Mouse (Mus musculus) stomach, embryonic 16.5 days (tissue): ENCODE measurements at regions not wholly inside any gene's neighbourhood (a gene's known extent, or its start where the extent isn't known, plus 50 kb on each side); places are given as distances from the start of the nearest gene placed in this dataset.
A peak's percentile ranks its signal among the peaks of the same experiment; 100 is the strongest.

Source experiments
- ATAC-seq: fragments of 200-750 bp; cut with Nextera tagmentation; 2 replicates; pipeline ENCODE4 v1.8.0; 2017; ENCODE audit warnings: moderate number of reproducible peaks, moderate TSS enrichment; ENCODE audit not compliant: insufficient read depth, low FRiP score
- H3K27ac ChIP-seq: fragments of 300-500 bp; sonication (generic); 2 replicates; pipeline ENCODE4 v1.5.1; 2014; ENCODE audit warnings: low read length
- H3K27me3 ChIP-seq: fragments of 300-500 bp; sonication (generic); 2 replicates; pipeline ENCODE4 v1.6.1; 2014; ENCODE audit warnings: low read length, control low read depth, mixed read lengths; ENCODE audit not compliant: control insufficient read depth, insufficient read depth
- H3K36me3 ChIP-seq: fragments of 300-500 bp; sonication (generic); 2 replicates; pipeline ENCODE4 v1.6.1; 2014; ENCODE audit warnings: low read length; ENCODE audit not compliant: control insufficient read depth, insufficient read depth
- H3K4me1 ChIP-seq: fragments of 300-500 bp; sonication (generic); 2 replicates; pipeline ENCODE4 v1.6.1; 2014; ENCODE audit warnings: low read length, control low read depth, mixed read lengths; ENCODE audit not compliant: control insufficient read depth, insufficient read depth
- H3K4me2 ChIP-seq: fragments of 300-500 bp; sonication (generic); 2 replicates; pipeline ENCODE4 v1.6.1; 2014; ENCODE audit warnings: low read depth, low read length, mixed read lengths
- H3K4me3 ChIP-seq: fragments of 300-500 bp; sonication (generic); replicated peaks from 2 replicates; pipeline ENCODE4 v1.5.1; 2014; ENCODE audit warnings: mild to moderate bottlenecking, low read length
- H3K9ac ChIP-seq: fragments of 300-500 bp; sonication (generic); 2 replicates; pipeline ENCODE4 v1.6.1; 2014; ENCODE audit warnings: low read length
- H3K9me3 ChIP-seq: fragments of 300-500 bp; sonication (generic); replicated peaks from 2 replicates; pipeline ENCODE4 v1.6.1; 2016; ENCODE audit warnings: low read length, control low read depth; ENCODE audit not compliant: control insufficient read depth
- WGBS: fragments of 180-500 bp; shearing (Covaris S2); extraction: QIAGEN DNeasy Blood & Tissue Kit; methylation state at CpG from one replicate; pipeline ENCODE4 v1.1.7; 2014; 5-methylcytosine and 5-hydroxymethylcytosine counted together

GRCm38 (mm10) chr2:172792555-172792954 lies 147.6 kb downstream of the Bmp7 start:
- H3K9me3 ChIP-seq: peaks cover 7% of the 10 kb centered on the region; the same call in 1 of the 2 replicates
- no peaks in the 10 kb centered on the region for H3K36me3 ChIP-seq
- H3K9ac ChIP-seq: no peak overlapping the region
- 70% methylated on average over 10 of the region's 10 CpGs for WGBS
- no peak overlapping the region for H3K4me2 ChIP-seq
- no peak overlapping the region for H3K4me3 ChIP-seq
- H3K4me1 ChIP-seq: peaks cover 3% of the 10 kb centered on the region; the same call in 1 of the 2 replicates
- H3K27me3 ChIP-seq: peaks cover 11% of the 10 kb centered on the region
- no peak overlapping the region for H3K27ac ChIP-seq
- no peak for ATAC-seq

GRCm38 (mm10) chr2:172793991-172794390 lies 146.1 kb downstream of the Bmp7 start:
- peaks cover 7% of the 10 kb centered on the region; the same call in 1 of the 2 replicates for H3K9me3 ChIP-seq
- no peak overlapping the region for H3K4me2 ChIP-seq
- H3K4me1 ChIP-seq: peaks cover 3% of the 10 kb centered on the region; the same call in 1 of the 2 replicates
- H3K9ac ChIP-seq: no peak overlapping the region
- 78% methylated on average over 8 of the region's 8 CpGs for WGBS
- H3K27ac ChIP-seq: no peak overlapping the region
- ATAC-seq: no peak
- H3K36me3 ChIP-seq: no peaks in the 10 kb centered on the region
- H3K4me3 ChIP-seq: no peak overlapping the region
- H3K27me3 ChIP-seq: 0 out of 2 replicates have a peak, but pooled peaks cover 1% of the 10 kb centered on the region

GRCm38 (mm10) chr2:172794771-172795170 lies 145.3 kb downstream of the Bmp7 start:
- Histone ChIP-seq H3K9me3 (peaks cover 7% of the 10 kb centered on the region; the same call in 1 of the 2 replicates), H3K4me2 (no peak overlapping the region), H3K4me1 (no peaks in the 10 kb centered on the region), H3K27ac (no peak overlapping the region), H3K36me3 (no peaks in the 10 kb centered on the region), H3K9ac (no peak overlapping the region), H3K4me3 (no peak overlapping the region), H3K27me3 (no peaks in the 10 kb centered on the region)
- ATAC-seq: no peak
- WGBS: 77% methylated on average over 10 of the region's 10 CpGs

GRCm38 (mm10) chr2:172796104-172796503 lies 144.0 kb downstream of the Bmp7 start:
- H3K27ac ChIP-seq: no peak overlapping the region
- H3K4me3 ChIP-seq: no peak overlapping the region
- ATAC-seq: no peak
- H3K4me2 ChIP-seq: no peak overlapping the region
- peaks cover 2% of the 10 kb centered on the region; the same call in 1 of the 2 replicates for H3K4me1 ChIP-seq
- no peaks in the 10 kb centered on the region for H3K36me3 ChIP-seq
- H3K27me3 ChIP-seq: no peaks in the 10 kb centered on the region
- peaks cover 7% of the 10 kb centered on the region; the same call in 1 of the 2 replicates for H3K9me3 ChIP-seq
- WGBS: 52% methylated on average over 6 of the region's 6 CpGs
- H3K9ac ChIP-seq: no peak overlapping the region

- 27% methylated on average over 6 of the region's 6 CpGs for WGBS
Measured at GRCm38 (mm10) chr2:172796955-172797354, 143.2 kb downstream of the Bmp7 start.

GRCm38 (mm10) chr2:172799951-172800350 lies 140.2 kb downstream of the Bmp7 start:
- no peak overlapping the region for H3K4me2 ChIP-seq
- H3K27ac ChIP-seq: no peak overlapping the region
- H3K36me3 ChIP-seq: no peaks in the 10 kb centered on the region
- peaks cover 2% of the 10 kb centered on the region; the same call in 1 of the 2 replicates for H3K4me1 ChIP-seq
- WGBS: 46% methylated on average over 10 of the region's 10 CpGs
- ATAC-seq: no peak
- H3K27me3 ChIP-seq: no peaks in the 10 kb centered on the region
- H3K9me3 ChIP-seq: no peaks in the 10 kb centered on the region
- no peak overlapping the region for H3K4me3 ChIP-seq
- H3K9ac ChIP-seq: no peak overlapping the region

More at GRCm38 (mm10) chr2:172796955-172797354, 143.2 kb downstream of the Bmp7 start:
- Histone ChIP-seq H3K4me3 (no peak overlapping the region), H3K9me3 (peaks cover 7% of the 10 kb centered on the region; the same call in 1 of the 2 replicates), H3K9ac (no peak overlapping the region), H3K36me3 (no peaks in the 10 kb centered on the region), H3K27me3 (no peaks in the 10 kb centered on the region), H3K27ac (no peak overlapping the region), H3K4me1 (peaks cover 2% of the 10 kb centered on the region; the same call in 1 of the 2 replicates), H3K4me2 (no peak overlapping the region)
- ATAC-seq: no peak

GRCm38 (mm10) chr2:172800801-172801200 lies 139.3 kb downstream of the Bmp7 start:
- Histone ChIP-seq H3K36me3 (no peaks in the 10 kb centered on the region), H3K9ac (no peak overlapping the region), H3K4me3 (no peak overlapping the region), H3K4me1 (peaks cover 2% of the 10 kb centered on the region; the same call in 1 of the 2 replicates), H3K27me3 (no peaks in the 10 kb centered on the region), H3K9me3 (no peaks in the 10 kb centered on the region), H3K27ac (no peak overlapping the region), H3K4me2 (no peak overlapping the region)
- no peak for ATAC-seq
- WGBS: 73% methylated on average over 9 of the region's 9 CpGs

GRCm38 (mm10) chr2:172801804-172802203 lies 138.3 kb downstream of the Bmp7 start:
- H3K27me3 ChIP-seq: no peaks in the 10 kb centered on the region
- H3K27ac ChIP-seq: no peak overlapping the region
- no peak overlapping the region for H3K4me3 ChIP-seq
- no peak overlapping the region for H3K4me2 ChIP-seq
- no peak overlapping the region for H3K9ac ChIP-seq
- no peak for ATAC-seq
- H3K36me3 ChIP-seq: no peaks in the 10 kb centered on the region
- H3K4me1 ChIP-seq: peaks cover 2% of the 10 kb centered on the region; the same call in 1 of the 2 replicates
- H3K9me3 ChIP-seq: no peaks in the 10 kb centered on the region
- 37% methylated on average over 4 of the region's 4 CpGs for WGBS

- 41% methylated on average over 4 of the region's 4 CpGs for WGBS
- Histone ChIP-seq H3K27ac (peak overlapping the region; percentile 5; the same call in 1 of the 2 replicates), H3K4me3 (no peak overlapping the region), H3K4me1 (no peaks in the 10 kb centered on the region), H3K9me3 (no peaks in the 10 kb centered on the region), H3K36me3 (no peaks in the 10 kb centered on the region), H3K27me3 (no peaks in the 10 kb centered on the region), H3K9ac (no peak overlapping the region), H3K4me2 (no peak overlapping the region)
- peak; percentile 39; the same call in 1 of the 2 replicates for ATAC-seq
Measured at GRCm38 (mm10) chr2:172807446-172807845, 132.7 kb downstream of the Bmp7 start.
